Mouse (Mus musculus): ENCODE results near the gene Sectm1b.

- TF ChIP-seq CTCF (IDR thresholded peaks at IDR 0.05) (no peak), POLR2A (IDR thresholded peaks at IDR 0.05; ENCODE audit: insufficient read depth, low read depth, low read length) (no peak), EP300 (IDR thresholded peaks at IDR 0.05; ENCODE audit: insufficient read depth, low read depth, low read length) (no peak)
Observed at GRCm38 (mm10) chr11:121038366-121039240, 24.8 kb downstream of the Sectm1b start.

Data from heart, adult 2 months (tissue).